Comparison of ENCODE assay signal across 8 mouse cellular contexts in genomic region chr7:67445203-67446041, GRCm38 (mm10).
DNase-seq lines count a peak whose midpoint lies in the region; ATAC-seq lines count a peak whose summit lies in the region.

No protein-coding gene starts in this region.

- H3K36me3 ChIP-seq in hindbrain, embryonic 16.5 days (ENCODE audit: control insufficient read depth, insufficient read depth, low read length): no peaks in the 10 kb centered on the region
- H3K36me3 ChIP-seq in midbrain, embryonic 13.5 days: no peaks in the 10 kb centered on the region

- H3K27me3 ChIP-seq in hindbrain, embryonic 16.5 days (replicated peaks; ENCODE audit: control insufficient read depth, insufficient read depth, low read length): no peaks in the 10 kb centered on the region
- no peaks in the 10 kb centered on the region for H3K27me3 ChIP-seq in midbrain, embryonic 13.5 days

- H3K4me2 ChIP-seq in hindbrain, embryonic 16.5 days (ENCODE audit: low read length): no peak overlapping the region
- no peak overlapping the region for H3K4me2 ChIP-seq in midbrain, embryonic 13.5 days (replicated peaks)

- H3K9ac ChIP-seq in hindbrain, embryonic 16.5 days (ENCODE audit: low read depth, low read length): no peak overlapping the region; the same call in 1 of the 2 replicates
- H3K9ac ChIP-seq in midbrain, embryonic 13.5 days (replicated peaks): peak overlapping the region; percentile 42

- no peaks in the 10 kb centered on the region for H3K9me3 ChIP-seq in hindbrain, embryonic 16.5 days (ENCODE audit: control insufficient read depth, low read length)
- no peaks in the 10 kb centered on the region for H3K9me3 ChIP-seq in midbrain, embryonic 13.5 days

- WGBS in hindbrain, embryonic 16.5 days: 16% methylated on average over 12 of the region's 12 CpGs
- 17% methylated on average over 12 of the region's 12 CpGs for WGBS in midbrain, embryonic 13.5 days

- ATAC-seq in hindbrain, embryonic 16.5 days: peak; percentile 51
- ATAC-seq in midbrain, embryonic 13.5 days: peak; percentile 47

- H3K27ac ChIP-seq in hindbrain, embryonic 16.5 days (ENCODE audit: low read depth, low read length): peak overlapping the region; percentile 51
- peak overlapping the region; percentile 63; the same call in 1 of the 2 replicates for H3K27ac ChIP-seq in midbrain, embryonic 13.5 days

- H3K4me3 ChIP-seq in hindbrain, embryonic 16.5 days (ENCODE audit: low read length): no peak overlapping the region
- H3K4me3 ChIP-seq in midbrain, embryonic 13.5 days (replicated peaks): no peak overlapping the region

- peak; percentile 33 for DNase-seq in embryo, embryonic 10.5 days (ENCODE audit: low spot score)
- DNase-seq in embryo, embryonic 11 days: no peak
- DNase-seq in spleen, postnatal 36 days (ENCODE audit: low spot score in 2 of 2): peak; percentile 64 to 65
- no peak for DNase-seq in spleen, adult 12 weeks (ENCODE audit: low spot score)
- DNase-seq in thymus, postnatal 36 days: peak; percentile 47 to 60
- no peak for DNase-seq in cerebellum, postnatal 36 days

- H3K4me1 ChIP-seq in hindbrain, embryonic 16.5 days (ENCODE audit: control insufficient read depth, insufficient read depth, low read depth, low read length): peaks cover 38% of the 10 kb centered on the region
- peaks cover 42% of the 10 kb centered on the region for H3K4me1 ChIP-seq in midbrain, embryonic 13.5 days (replicated peaks)

Comparison
In these comparisons a context has a peak if more than half of its experiments do, and no peak if none do; other contexts are left out.
1. DNase-seq: peak in embryo, embryonic 10.5 days (single experiment), spleen, postnatal 36 days (2 of 2) and thymus, postnatal 36 days (2 of 2); none in embryo, embryonic 11 days (single experiment), spleen, adult 12 weeks (single experiment) and cerebellum, postnatal 36 days (0 of 2).